Mouse (Mus musculus) mesoderm, embryonic 11.5 days (tissue): ENCODE measurements around the gene Bmper.

Experiments
- DNase-seq: peaks from one replicate; pipeline ENCODE4 v3.0.0-alpha.2; 2012; ENCODE audit warnings: low read depth, low spot score

The Bmper gene

DNA sequence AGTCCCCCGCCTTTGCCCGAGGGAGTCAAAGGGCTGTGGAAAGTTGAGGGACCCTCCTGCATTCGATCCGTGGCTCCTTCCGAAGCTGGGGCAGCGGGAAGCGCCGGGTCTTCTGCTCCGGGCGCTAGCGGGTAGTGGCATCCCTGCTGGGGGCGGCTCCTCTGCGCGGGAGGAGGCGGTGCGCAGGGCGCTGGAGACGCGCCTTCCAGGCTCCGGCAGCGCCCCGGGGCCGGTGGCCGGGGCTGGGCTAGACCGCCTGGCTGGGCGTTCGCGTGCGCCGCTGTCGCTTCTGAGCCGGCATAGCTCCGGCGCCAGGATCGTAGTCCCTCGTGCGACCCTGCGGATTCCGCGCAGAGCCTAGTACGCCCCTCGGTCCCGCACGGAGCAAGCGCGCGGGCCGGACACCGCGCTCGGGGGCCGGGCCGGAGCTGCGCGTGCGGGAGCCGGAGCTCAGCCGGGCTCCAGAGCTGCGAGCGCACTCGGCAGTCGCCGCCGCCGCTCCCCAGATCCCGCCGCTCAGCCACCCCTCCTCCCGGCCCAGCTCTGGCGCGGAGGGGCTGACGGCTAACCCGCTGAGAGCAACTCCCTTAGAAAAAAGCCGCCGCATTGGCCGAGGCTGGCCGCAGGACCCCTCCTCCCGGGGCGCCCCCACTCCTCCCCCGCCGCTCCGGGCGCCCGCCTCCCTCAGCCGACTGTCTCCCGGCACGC, at the start of gene Bmper:
Gene Bmper (plus strand): TSS at position 236 of the 708 bp plus-strand sequence.
- peak; percentile 66 for DNase-seq

DNA sequence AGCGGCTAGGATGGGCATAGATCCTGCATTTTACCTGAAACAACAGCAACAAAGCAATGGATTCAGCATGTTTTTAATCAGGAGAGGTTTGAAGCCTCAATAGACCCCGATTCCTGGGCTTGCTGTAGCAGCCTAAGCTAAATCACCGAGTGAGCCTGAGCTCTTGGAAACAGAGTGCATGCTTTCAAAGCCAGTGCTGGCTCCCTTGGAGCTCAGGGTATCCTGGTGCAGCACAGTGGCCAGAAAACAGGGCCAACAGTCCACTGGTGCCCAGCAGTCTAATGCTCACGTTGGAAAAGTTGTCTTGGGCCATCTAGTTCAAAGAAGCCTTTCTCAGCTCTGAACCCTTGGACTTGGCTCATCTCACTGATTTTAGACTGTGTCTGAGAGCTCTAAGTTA, 45.4 kb upstream of the Bmper start:
- DNase-seq, result no peak

DNA sequence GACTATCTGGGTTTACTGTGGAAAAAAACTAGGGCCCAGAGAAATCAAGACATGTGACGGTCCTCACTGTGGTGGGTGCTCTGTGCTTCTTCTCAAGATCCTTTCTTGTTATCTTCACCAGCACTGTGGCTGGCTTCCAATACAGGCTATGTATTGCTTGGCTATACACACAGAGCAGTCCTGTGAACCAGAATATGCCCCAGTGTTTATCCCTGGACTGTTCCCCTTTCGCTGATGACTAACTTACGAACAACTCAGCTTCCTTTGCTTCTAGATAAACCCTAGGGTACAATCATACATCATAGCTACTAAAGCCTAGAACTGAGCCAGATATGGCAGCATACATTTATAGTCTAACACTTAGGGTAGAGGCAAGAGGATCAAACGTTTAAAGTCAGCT, 35.7 kb upstream of the Bmper start:
- no peak for DNase-seq

DNA sequence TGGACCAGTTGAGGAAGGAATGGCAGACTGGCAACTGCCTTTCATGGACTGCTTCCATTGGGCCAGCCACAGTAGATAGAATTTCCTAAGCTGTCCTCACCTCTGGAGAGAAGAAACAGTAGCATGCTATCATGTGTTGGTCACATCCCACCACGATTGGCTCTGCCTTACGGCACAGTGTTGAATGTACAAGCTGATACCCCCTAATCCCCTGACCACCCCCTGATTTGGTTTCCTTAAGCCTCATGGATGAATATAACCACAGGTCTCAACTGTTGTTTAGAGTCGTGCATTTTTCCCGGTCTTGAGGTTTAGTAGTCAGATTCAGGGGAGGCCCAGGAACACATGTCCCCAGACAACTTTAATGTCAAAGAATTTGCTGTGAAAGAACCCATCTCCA, 34.7 kb upstream of the Bmper start:
- DNase-seq, result no peak

DNA sequence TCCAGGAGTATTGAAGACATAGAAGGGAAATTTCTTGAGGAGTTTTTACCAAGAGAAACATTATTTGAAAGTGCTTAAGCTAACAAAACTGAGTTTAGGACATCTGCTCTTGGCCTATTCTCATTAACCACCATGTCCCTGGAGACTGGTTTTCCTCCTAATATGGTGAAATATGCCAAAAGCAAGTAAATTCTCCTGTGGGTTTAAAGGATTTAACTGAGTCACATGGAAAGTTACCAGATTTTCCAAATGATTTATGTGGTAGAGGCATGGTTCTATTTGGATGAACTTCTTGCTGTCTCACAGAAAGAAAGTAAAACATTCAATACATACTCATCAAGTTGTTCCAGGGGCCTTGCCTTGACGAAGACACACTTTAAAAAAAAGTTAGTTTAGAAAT, 31.9 kb upstream of the Bmper start:
- DNase-seq, result peak; percentile 23

DNA sequence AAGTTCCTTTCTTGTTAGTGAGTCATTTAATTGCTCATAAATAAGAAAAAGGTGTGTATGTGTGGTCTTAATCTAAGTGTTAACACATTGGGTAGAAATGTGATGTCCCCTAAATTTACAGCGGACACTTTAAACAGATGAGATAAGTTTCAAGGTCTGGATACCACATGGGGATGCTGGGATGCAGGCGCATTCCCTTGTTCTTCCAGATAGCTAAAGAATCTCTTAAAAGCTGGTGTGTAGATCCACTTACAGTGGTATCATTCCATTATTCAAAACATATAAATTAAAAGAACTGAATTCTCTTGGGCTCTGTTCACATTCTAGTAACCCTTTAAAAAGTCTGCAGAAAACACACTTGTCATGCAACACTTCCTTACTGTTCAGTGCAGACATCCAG, 31.4 kb upstream of the Bmper start:
- peak; percentile 47 for DNase-seq

DNA sequence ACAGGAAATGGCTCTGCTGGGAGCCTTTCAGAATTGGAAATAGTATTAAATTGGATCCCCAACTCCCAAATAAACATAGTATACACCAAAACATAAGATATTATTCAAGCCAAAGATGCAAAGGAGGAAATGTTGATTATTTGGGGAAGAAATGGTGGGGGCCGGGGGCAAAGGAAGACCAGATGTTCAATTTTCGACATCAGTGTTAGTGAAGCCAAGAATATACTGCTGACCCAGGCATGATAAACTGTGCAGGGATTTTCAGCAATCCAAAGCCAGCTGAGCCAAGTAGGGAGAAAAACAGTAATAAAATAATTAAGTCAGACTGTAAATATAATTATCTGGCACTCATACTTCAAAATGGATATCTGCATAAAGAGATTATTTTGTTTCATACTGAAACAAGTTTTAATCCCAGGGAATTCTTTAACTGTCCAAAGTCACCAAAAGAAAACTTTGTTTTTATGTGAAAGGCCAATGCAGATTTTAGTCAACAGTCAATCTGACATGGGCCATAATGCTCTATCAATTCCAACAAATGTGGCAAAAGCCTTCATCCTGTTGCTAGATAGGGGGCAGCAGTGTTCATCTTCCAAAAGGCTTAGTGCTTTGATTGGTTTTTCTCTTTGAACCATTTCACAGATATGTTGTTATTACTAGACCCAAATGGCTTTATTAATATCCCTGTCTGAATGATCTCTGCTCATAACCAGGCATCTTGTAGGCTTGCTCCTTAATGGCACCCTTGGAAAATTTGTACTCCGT, 30.1 kb upstream of the Bmper start:
- DNase-seq, result no peak

DNA sequence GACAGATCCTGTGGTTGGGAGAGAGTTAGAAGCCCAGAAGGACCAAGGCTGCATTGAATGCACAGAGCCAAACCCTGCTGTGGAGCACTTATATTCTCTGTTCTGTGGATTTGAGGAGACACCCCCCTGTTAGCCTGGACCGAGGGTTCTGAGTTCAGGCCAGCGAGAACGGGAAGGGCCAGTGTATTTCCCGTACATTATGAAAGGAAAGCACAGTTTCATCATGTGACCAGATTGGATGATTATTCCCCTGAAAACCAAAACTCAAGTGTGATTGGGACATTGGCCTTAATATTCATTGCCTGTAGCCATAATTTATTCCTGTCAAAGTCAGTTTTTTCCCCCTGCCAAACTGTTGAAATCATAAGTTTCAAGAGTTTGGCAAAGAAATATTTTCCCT, 23.9 kb upstream of the Bmper start:
- no peak for DNase-seq

DNA sequence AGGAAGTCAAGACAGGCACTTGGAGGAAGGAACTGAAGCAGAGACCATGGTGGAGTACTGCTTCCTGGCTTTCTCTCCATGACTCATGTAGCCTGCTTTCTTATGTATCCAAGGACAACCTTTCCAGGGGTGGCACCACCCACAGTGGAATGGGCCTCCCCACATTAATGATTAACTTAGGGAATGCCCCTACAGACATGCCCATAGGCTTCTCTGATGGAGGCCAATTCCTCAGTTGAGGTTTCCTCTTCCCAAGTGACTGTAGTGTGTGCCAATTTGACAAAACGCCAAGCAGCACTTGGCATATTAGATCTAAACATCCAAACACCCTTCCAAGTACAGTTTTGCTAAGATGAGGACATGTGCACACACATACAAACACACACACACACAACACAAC, 23.0 kb upstream of the Bmper start:
- no peak for DNase-seq

DNA sequence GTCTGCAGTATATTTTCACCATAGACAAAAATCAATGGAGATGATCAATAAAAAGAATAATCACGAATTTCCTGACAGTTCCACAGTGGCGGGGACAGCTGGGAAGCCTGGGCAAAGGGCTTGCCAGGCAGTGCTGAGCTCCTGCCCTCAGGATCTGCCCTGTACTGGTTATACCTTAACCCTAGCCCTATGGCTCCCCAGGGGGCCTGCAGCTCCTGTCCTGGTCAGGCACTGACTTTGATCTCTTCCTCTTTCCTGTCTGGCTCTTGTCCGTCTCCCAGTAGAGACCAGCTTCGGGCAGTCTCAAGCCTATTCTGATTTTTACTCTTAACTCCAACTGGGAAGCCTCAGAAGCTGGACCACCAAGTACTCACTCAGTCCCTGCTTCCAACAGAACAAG, 22.0 kb upstream of the Bmper start:
- DNase-seq, result no peak

DNA sequence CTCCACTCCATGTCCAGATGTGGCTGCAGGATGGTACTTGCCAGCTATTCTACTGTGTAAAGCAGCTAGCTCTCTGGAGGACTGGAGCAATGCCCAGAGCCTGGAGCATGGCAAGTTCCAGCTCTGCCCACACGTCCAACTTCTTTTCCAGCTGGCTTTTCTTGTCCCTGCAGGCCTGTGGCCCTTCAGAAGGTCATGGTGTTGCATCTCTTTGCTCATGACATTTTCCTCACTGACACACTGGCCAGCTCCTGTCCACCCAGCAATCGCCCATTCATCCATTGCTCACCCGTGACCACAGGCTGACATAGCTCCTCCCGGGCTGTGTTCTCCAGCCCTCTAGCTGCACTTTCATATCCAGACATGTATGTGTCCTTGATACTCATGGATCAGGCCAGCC, 20.4 kb upstream of the Bmper start:
- DNase-seq, result no peak

DNA sequence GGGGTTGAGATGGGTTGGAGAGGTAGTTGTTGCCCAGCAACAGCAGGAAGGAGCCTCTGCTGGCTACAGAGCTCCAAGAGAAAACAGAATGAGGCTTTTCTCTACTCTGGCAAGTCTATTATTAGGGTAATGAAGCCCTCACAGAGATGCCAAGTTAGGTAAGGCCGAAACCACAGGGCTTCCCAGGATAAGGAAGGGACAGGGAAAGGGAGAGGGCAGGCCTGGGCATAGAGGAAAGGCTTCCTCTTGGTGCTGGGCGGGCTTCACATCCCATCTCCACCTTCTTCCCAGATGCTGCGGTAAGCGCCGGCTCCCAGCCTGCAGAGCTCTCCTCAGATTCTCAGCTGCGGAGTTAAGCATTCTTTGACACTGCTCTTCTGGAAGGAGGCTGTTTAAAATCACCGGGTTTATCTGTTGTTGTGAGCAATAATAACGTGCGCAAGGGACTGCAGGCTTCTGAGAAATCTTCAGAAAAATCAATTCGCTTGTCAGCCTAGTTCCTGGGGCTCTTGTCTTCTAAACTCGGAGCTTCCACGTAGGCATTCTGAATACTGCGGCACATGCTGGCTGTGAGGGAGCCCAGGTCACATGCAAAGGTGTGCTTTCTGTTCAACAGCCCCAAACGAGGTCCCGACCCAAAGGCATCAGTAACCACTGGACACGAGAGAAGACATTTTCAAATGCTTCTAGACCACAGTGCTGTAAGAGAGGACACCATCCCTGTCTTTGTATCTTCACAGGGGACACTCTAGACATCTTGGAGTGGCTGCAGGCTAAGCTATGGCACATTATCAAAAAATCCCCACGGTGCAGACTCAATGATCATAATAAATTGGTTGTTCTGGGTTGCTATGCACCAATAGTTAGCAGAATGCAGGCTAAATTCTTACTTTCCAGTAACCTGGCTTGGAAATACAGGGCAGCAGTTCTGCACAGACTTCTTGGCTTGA, 18.3 kb upstream of the Bmper start:
- DNase-seq, result no peak

DNA sequence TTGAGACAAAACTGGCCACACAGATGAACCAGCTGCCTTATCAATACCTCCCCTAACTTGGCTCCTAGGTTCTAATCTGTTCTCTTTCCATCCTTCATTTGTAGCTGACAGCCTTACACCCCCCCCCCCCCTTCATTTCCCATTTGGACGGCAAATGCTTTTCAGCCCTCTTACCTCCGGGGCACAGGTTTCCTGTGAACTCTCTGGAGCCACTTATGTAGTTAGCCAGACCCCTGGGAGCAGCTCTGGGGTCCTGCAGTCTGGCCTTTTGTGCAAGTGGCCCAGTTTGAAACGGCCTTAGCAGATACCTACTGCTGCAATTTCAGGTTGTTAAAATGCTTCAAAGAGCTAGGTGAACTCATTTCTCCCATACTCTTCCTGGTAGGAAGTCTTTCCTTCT, 17.6 kb upstream of the Bmper start:
- DNase-seq, result no peak

DNA sequence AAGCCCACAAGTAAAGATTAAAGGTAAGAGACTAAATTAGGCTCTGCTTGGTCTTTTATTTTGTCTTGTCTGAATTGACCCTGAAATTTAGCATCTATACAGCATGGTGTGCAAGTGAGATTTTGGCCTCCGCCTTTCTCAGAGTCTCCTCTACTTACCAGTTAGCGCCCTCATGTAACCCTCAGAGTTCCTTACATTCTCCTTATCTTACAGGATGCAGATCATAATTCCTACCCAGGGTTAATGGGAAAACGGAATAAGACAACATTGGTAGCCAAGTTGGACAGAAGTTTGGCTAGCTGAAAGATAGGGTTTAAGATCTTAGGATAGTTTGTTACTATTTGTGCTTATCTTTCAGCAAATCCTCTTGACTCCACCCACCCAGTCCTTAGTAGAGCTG, 17.1 kb upstream of the Bmper start:
- no peak for DNase-seq

DNA sequence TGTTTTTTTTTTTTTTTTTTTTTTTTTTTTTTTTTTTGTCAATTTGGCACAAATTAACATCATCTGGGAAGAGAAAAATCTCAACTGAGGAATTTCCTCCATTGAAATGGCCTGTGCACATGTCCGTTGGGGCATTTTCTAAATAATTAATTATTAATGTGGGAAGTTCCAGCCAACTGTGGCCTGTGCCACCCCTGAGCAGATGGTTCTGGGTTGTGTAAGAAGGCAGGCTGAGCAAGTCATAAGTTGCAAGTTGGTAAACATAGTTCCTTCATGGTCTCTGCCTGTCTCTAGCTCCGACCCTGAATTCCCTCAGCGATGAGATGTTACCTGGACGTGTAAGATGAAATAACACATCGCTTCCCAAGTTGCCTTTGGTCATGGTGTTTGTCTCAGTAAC, 16.7 kb upstream of the Bmper start:
- DNase-seq, result no peak

DNA sequence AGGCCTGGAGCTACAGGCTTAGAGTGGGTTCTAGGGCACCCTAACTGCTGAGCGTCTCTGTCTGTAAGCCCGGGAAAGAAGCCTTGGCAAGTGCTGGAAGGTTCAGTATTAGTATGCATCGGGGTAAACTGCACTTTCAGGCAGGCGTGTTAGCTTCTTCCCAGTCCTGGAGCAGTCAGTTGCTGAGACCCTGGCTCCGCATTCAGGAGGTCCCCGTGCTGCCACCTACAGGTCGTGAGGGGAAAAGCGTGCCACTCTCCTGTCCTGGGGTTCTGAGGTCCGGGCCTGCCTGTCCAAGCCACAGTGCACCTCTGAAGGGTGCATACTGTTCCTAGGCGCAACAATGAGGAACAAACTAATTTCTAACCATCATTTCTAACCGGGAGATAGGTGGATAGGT, 10.6 kb upstream of the Bmper start:
- DNase-seq, result peak; percentile 86

DNA sequence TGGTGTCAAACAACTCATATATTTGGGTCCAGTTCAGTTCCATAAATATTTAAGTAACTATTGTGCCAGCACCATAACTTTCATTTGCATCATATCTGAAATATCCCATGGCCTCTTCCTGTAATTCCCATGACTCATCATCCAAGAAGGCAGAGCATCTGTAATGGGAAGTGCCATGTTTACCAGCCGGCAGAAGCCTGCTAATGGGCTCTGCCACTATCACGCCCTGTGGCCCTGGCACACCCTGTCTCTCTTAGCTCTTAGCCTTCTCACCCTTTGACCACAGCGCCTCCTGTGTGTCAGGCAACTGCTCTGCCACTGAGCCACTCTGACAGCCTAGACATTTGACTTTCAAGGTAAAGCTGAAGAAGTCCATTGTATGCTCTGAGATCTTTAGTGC, 3.1 kb upstream of the Bmper start:
- no peak for DNase-seq

DNA sequence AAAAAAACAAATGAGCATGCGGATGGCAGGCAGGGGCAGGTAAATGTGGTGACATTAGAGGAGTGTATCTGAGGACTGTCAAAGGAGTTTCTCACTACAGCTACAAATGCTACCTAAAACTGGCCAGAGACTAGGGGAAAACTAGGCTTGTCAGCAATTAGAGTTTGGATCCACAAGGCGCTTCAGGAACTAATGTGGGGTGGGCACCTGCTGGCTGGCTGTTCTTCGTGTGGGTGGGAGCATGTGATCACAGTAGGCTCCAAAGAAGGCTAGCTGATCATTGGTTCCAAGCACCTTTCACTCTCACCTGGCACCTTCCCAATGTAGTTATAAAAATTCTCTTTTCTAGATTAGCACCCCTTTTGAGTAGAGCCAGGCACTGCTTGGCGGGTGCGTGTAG, 900 bp upstream of the Bmper start:
- no peak for DNase-seq

DNA sequence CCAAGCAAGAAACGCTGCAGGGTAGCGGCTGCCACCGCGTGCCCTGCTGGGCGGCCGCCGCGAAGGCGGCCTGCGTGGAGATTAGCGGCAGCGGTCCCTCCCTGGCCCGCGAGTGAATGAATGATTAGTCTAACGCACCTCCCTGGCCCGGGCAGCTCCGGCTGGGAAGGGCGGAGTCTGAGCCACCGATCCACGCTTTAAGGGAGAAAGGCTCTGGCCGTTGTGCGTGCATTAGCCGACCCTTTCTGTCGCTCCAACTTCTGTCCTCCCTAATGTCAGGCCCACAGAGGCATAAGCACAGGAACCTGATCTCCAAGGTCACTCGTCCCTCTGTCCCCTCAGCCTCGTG, 410 bp upstream of the Bmper start:
- DNase-seq, result peak; percentile 60

DNA sequence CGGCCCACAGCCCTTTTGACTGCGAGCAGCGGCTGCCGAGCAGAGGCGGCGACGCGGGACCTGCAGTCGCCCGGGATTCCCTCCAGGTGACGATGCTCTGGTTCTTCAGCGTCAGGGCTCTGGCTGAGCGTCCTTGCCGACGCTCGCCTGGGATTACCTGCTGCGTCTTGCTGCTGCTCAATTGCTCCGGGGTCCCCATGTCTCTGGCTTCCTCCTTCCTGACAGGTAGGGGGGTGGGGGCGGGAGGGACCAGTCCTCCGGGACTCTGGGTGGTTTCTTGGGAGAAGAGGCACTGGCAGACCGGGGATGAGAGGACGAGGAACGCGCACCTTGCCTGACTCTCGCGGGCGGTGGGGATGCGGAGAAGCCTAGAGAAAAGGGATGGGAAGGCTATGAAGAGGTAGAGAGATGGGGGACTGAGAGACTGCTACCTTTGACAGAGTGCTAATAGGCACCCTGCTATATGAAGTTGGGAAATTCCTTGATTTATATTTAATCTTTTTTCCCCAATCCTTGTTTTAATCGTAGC, 737 bp downstream of the Bmper start:
- DNase-seq, result no peak

DNA sequence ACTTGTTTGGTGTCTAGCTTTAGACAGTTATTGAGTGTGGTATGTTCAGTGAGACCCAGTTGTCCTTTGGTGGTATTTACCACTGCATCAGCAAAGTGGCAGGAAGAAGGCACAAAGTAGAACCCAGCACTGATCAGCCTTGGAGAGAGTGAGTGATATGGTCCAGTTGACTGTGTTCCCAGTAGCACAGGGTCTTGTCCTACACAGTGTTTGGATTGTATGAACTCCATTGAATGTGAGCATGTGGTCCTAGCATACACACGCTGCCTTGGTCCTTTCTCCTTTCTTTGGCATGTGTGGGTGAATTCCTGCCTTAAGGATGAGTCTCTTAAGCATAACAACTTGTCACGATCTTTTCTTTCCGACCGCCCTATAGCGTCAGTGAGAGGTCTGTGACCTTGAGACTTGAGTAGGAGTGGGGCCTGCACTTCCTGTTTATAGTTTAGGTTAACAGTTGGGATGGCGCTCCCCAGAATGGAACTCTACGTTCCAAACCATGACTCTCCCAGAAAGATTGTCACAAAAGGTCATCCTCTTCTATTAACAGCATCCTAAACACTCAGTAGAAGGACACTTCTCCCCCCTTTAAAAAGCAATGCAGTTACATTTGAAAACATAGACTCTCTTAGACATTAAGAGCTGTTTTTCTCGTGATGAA, 10.7 kb downstream of the Bmper start:
- no peak for DNase-seq
